Comparison of ENCODE assay signal across 8 mouse cellular contexts in the genomic region with DNA sequence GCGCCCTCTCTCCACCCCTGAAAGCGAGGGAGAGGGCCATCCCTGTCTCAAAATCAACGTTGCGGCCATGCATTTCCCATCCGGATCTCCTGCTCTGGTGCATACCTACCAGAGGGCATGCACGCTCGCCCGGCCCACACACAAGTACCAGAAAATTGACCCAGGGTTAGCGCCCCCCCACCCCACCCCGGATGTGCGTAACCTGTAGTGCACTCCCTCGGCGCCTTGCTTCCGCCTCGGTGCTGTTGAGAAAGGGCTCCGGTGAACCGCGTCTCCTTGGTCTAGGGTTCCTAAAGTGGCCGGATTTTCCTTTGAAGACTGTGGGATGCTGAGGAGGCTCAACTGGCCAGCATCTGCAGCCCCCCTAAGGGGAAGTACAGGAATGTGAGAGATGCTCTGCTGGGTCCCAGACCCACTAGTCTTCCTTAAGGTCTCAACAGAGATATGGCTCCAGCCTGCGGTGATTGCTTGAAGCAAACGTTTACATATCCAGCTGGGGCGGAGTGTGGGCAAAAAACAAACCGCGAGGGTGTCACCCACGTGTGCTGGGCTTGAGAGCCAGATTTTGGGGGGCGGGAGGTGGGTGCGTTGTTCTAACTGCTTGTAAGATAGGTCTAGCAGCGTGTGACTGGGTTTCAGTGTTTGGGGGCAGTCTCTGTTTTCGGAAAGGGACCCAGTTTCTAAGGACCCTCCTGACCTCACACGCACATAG. TPM values are rescaled to one million over a fixed set of nuclear protein-coding genes. Genes with fewer than 3 reads are reported as not detected.
A peak's percentile ranks its signal among the peaks of the same experiment; 100 is the strongest.
DNase-seq lines count a peak whose midpoint lies in the region; ATAC-seq and TF ChIP-seq lines count a peak whose summit lies in the region.

A gene (minus strand): TSS at position 179 of the 712 bp plus-strand sequence.

- H3K4me3 ChIP-seq in embryonic facial prominence, embryonic 10.5 days: peak within 1 kb of the TSS; percentile 74
- H3K4me3 ChIP-seq in limb, embryonic 11.5 days (ENCODE audit: low read depth, low read length): peak within 1 kb of the TSS; percentile 60
- H3K4me3 ChIP-seq in midbrain, embryonic 13.5 days (replicated peaks): peak within 1 kb of the TSS; percentile 61
- peak within 1 kb of the TSS; percentile 94 for H3K4me3 ChIP-seq in small intestine, adult 2 months (ENCODE audit: low read depth, low read length)

- H3K4me1 ChIP-seq in embryonic facial prominence, embryonic 10.5 days: peaks cover 31% of the 10 kb centered on the region
- peaks cover 12% of the 10 kb centered on the region; the same call in 1 of the 2 replicates for H3K4me1 ChIP-seq in limb, embryonic 11.5 days (ENCODE audit: control insufficient read depth, insufficient read depth, low read length)
- H3K4me1 ChIP-seq in midbrain, embryonic 13.5 days (replicated peaks): peaks cover 43% of the 10 kb centered on the region
- H3K4me1 ChIP-seq in small intestine, adult 2 months (ENCODE audit: control insufficient read depth, insufficient read depth, insufficient read length, low read length): peaks cover 3% of the 10 kb centered on the region; the same call in 1 of the 2 replicates

- peak within 1 kb of the TSS; percentile 85 for H3K27ac ChIP-seq in embryonic facial prominence, embryonic 10.5 days (replicated peaks)
- no peak within 1 kb of the TSS for H3K27ac ChIP-seq in limb, embryonic 11.5 days (replicated peaks; ENCODE audit: low read depth, low read length)
- H3K27ac ChIP-seq in midbrain, embryonic 13.5 days: peak within 1 kb of the TSS; percentile 57
- H3K27ac ChIP-seq in small intestine, adult 2 months (ENCODE audit: insufficient read depth, low read depth, low read length): peak within 1 kb of the TSS; percentile 48

- DNase-seq in 3T3-L1 (ENCODE audit: low read depth, low spot score): peak; percentile 80
- DNase-seq in adrenal gland, postnatal 14 days: peak; percentile 90
- DNase-seq in embryonic facial prominence, embryonic 10.5 days (ENCODE audit: low spot score): peak; percentile 87
- DNase-seq in heart, adult 11 months: peak; percentile 97
- DNase-seq in kidney, adult 18-20 months: peak; percentile 80
- DNase-seq in limb, embryonic 11.5 days (ENCODE audit: low spot score): peak; percentile 86

- 5% methylated on average over 30 of the region's 30 CpGs for WGBS in embryonic facial prominence, embryonic 10.5 days
- 7% methylated on average over 30 of the region's 30 CpGs for WGBS in limb, embryonic 11.5 days
- WGBS in midbrain, embryonic 13.5 days: 4% methylated on average over 30 of the region's 30 CpGs
- WGBS in small intestine, adult 2 months: 2% methylated on average over 30 of the region's 30 CpGs

- peak within 1 kb of the TSS; percentile 81 for H3K9ac ChIP-seq in limb, embryonic 11.5 days (ENCODE audit: low read length)
- H3K9ac ChIP-seq in midbrain, embryonic 13.5 days (replicated peaks): peak within 1 kb of the TSS; percentile 82

- peaks cover 25% of the 10 kb centered on the region for H3K27me3 ChIP-seq in embryonic facial prominence, embryonic 10.5 days (replicated peaks; ENCODE audit: low read depth, poor library complexity, severe bottlenecking)
- peaks cover 4% of the 10 kb centered on the region; the same call in 1 of the 2 replicates for H3K27me3 ChIP-seq in limb, embryonic 11.5 days (ENCODE audit: control insufficient read depth, insufficient read depth, low read length)
- peaks cover 12% of the 10 kb centered on the region; the same call in 1 of the 2 replicates for H3K27me3 ChIP-seq in midbrain, embryonic 13.5 days
- no peaks in the 10 kb centered on the region for H3K27me3 ChIP-seq in small intestine, adult 2 months (ENCODE audit: control insufficient read depth, insufficient read depth, low read length)

- H3K36me3 ChIP-seq in embryonic facial prominence, embryonic 10.5 days (replicated peaks): no peaks in the 10 kb centered on the region; the same call in 1 of the 2 replicates
- H3K36me3 ChIP-seq in limb, embryonic 11.5 days (ENCODE audit: control insufficient read depth, insufficient read depth, low read length): no peaks in the 10 kb centered on the region
- peaks cover 3% of the 10 kb centered on the region; the same call in 1 of the 2 replicates for H3K36me3 ChIP-seq in midbrain, embryonic 13.5 days
- H3K36me3 ChIP-seq in small intestine, adult 2 months (ENCODE audit: control insufficient read depth, insufficient read depth, low read length): no peaks in the 10 kb centered on the region

- TF ChIP-seq POLR2A in small intestine, adult 2 months (IDR thresholded peaks at IDR 0.05; ENCODE audit: low read depth, low read length): peak; percentile 30; the same call in 1 of the 2 replicates

- no peaks in the 10 kb centered on the region for H3K9me3 ChIP-seq in embryonic facial prominence, embryonic 10.5 days
- no peaks in the 10 kb centered on the region for H3K9me3 ChIP-seq in limb, embryonic 11.5 days (ENCODE audit: control insufficient read depth, low read length)
- no peaks in the 10 kb centered on the region for H3K9me3 ChIP-seq in midbrain, embryonic 13.5 days

- TF ChIP-seq CTCF in small intestine, adult 2 months (IDR thresholded peaks at IDR 0.05; ENCODE audit: extremely low read depth, insufficient read length, insufficient replicate concordance, low read depth, low read length): 0 out of 2 replicates have a peak, but pooled peaks have one; percentile 8

- peak within 1 kb of the TSS; percentile 86 for H3K4me2 ChIP-seq in limb, embryonic 11.5 days (ENCODE audit: low read depth, severe bottlenecking)
- peak within 1 kb of the TSS; percentile 91 for H3K4me2 ChIP-seq in midbrain, embryonic 13.5 days (replicated peaks)

- peak; percentile 58; the same call in 1 of the 2 replicates for ATAC-seq in limb, embryonic 11.5 days (ENCODE audit: insufficient number of reproducible peaks, low FRiP score, low TSS enrichment, low read depth)
- ATAC-seq in midbrain, embryonic 13.5 days: peak; percentile 74

RNA-seq across cellular contexts. Expression of the gene that starts here (rescaled TPM):
- 23.1 and 23.9 TPM in 2 replicates for total RNA-seq in adrenal gland, postnatal 14 days (2021)
- polyA plus RNA-seq in embryonic facial prominence, embryonic 10.5 days (2016; fragmentation: Nextera tagmentation; extraction: Ambion mirVana): 10.7 and 11.6 TPM in 2 replicates
- polyA plus RNA-seq in limb, embryonic 11.5 days (2014; fragmentation: Nextera tagmentation; extraction: Ambion mirVana): 10.0 and 10.1 TPM in 2 replicates
- 17.5 and 18.1 TPM in 2 replicates for polyA plus RNA-seq in midbrain, embryonic 13.5 days (2015; fragmentation: Nextera tagmentation; extraction: Ambion mirVana)
- 9.8 and 9.9 TPM in 2 replicates for polyA plus RNA-seq in small intestine, adult 2 months (2012; rRNA removed)
